Mouse (Mus musculus) hindbrain, embryonic 15.5 days (tissue): Measurements from ENCODE around the gene Kap. TPM values are rescaled to one million over a fixed set of nuclear protein-coding genes. Genes with fewer than 3 reads are reported as not detected.

Experiments used
- polyA plus RNA-seq: library from polyadenylated mRNA; unstranded; fragments of >200 nt; fragmentation: Nextera tagmentation; extraction: Ambion mirVana; gene quantifications from 2 replicates; pipeline ENCODE4 v1.2.1, GENCODE M21; 2015

Gene Kap
- polyA plus RNA-seq, 1 experiment from 2014 or later, result not detected

Other genes with a start within 250 kb of the Kap start
- 5.3 and 6.9 TPM in 2 replicates for gene Etv6, start 181.9 kb upstream of the Kap start, polyA plus RNA-seq